Mouse (Mus musculus) hindbrain, embryonic 12.5 days (tissue): ENCODE measurements around the gene Plcl1. TPM values are rescaled to one million over a fixed set of nuclear protein-coding genes. Genes with fewer than 3 reads are reported as not detected.
"Not testable (repeated sequence)": the region's sequence is repeated elsewhere in the genome, so short reads cannot be mapped to it uniquely, and the experiment has no call there.

ENCODE experiments used
- ATAC-seq: fragments of 200-750 bp; cut with Nextera tagmentation; 2 replicates; pipeline ENCODE4 v1.8.0; 2017; ENCODE audit warnings: moderate TSS enrichment; ENCODE audit not compliant: low FRiP score
- H3K27ac ChIP-seq: fragments of 300-500 bp; sonication (generic); 2 replicates; pipeline ENCODE4 v1.5.1; 2016; ENCODE audit warnings: mild to moderate bottlenecking
- H3K27me3 ChIP-seq: fragments of 300-500 bp; sonication (generic); 2 replicates; pipeline ENCODE4 v1.6.1; 2016; ENCODE audit warnings: mild to moderate bottlenecking
- H3K36me3 ChIP-seq: fragments of 300-500 bp; sonication (generic); 2 replicates; pipeline ENCODE4 v1.6.1; 2016; ENCODE audit warnings: mild to moderate bottlenecking
- H3K4me1 ChIP-seq: fragments of 300-500 bp; sonication (generic); 2 replicates; pipeline ENCODE4 v1.6.1; 2016
- H3K4me2 ChIP-seq: fragments of 300-500 bp; sonication (generic); replicated peaks from 2 replicates; pipeline ENCODE4 v1.6.1; 2016; ENCODE audit warnings: mild to moderate bottlenecking
- H3K4me3 ChIP-seq: fragments of 300-500 bp; sonication (generic); 2 replicates; pipeline ENCODE4 v1.5.1; 2016; ENCODE audit warnings: mild to moderate bottlenecking
- H3K9ac ChIP-seq: fragments of 300-500 bp; sonication (generic); 2 replicates; pipeline ENCODE4 v1.6.1; 2016; ENCODE audit warnings: mild to moderate bottlenecking, moderate library complexity
- H3K9me3 ChIP-seq: fragments of 300-500 bp; sonication (generic); replicated peaks from 2 replicates; pipeline ENCODE4 v1.6.1; 2016; ENCODE audit warnings: mild to moderate bottlenecking
- WGBS: fragments of 180-500 bp; shearing (Covaris S2); methylation state at CpG from one replicate; pipeline ENCODE4 v1.1.7; 2016; 5-methylcytosine and 5-hydroxymethylcytosine counted together
- polyA plus RNA-seq: library from polyadenylated mRNA; unstranded; fragments of >200 nt; fragmentation: Nextera tagmentation; extraction: Ambion mirVana; gene quantifications from 2 replicates; pipeline ENCODE4 v1.2.1, GENCODE M21; 2016

The Plcl1 gene
- polyA plus RNA-seq, 1 experiment from 2014 or later: 5.5 TPM

GRCm38 (mm10) chr1:55445689-55446044, 39.9 kb downstream of the Plcl1 start:
- WGBS: 69% methylated on average over 3 of the region's 3 CpGs
- Histone ChIP-seq H3K4me1 (no peaks in the 10 kb centered on the region), H3K4me2 (no peak overlapping the region), H3K9me3 (no peaks in the 10 kb centered on the region), H3K27me3 (no peaks in the 10 kb centered on the region), H3K27ac (no peak overlapping the region), H3K4me3 (no peak overlapping the region), H3K36me3 (no peaks in the 10 kb centered on the region), H3K9ac (no peak overlapping the region)
- ATAC-seq: no peak

- H3K27ac ChIP-seq: no peak overlapping the region
- no peak overlapping the region for H3K9ac ChIP-seq
- H3K4me2 ChIP-seq: no peak overlapping the region
- no peaks in the 10 kb centered on the region for H3K9me3 ChIP-seq
- H3K4me3 ChIP-seq: no peak overlapping the region
- H3K27me3 ChIP-seq: no peaks in the 10 kb centered on the region
- no peaks in the 10 kb centered on the region for H3K36me3 ChIP-seq
- WGBS: 89% methylated on average over 5 of the region's 5 CpGs
- ATAC-seq: no peak
- H3K4me1 ChIP-seq: no peaks in the 10 kb centered on the region
Observed at GRCm38 (mm10) chr1:55446273-55446672, 40.6 kb downstream of the Plcl1 start.

GRCm38 (mm10) chr1:55446876-55447275, 41.2 kb downstream of the Plcl1 start:
- Histone ChIP-seq H3K9ac (no peak overlapping the region), H3K4me1 (no peaks in the 10 kb centered on the region), H3K27me3 (no peaks in the 10 kb centered on the region), H3K36me3 (no peaks in the 10 kb centered on the region), H3K27ac (no peak overlapping the region), H3K4me3 (no peak overlapping the region), H3K4me2 (no peak overlapping the region), H3K9me3 (no peaks in the 10 kb centered on the region)
- no peak for ATAC-seq
- WGBS: 87% methylated on average over 2 of the region's 2 CpGs

GRCm38 (mm10) chr1:55447661-55448060, 41.9 kb downstream of the Plcl1 start:
- H3K27me3 ChIP-seq: no peaks in the 10 kb centered on the region
- H3K4me3 ChIP-seq: no peak overlapping the region

GRCm38 (mm10) chr1:55448104-55448503, 42.4 kb downstream of the Plcl1 start:
- H3K36me3 ChIP-seq: no peaks in the 10 kb centered on the region
- no peak overlapping the region for H3K27ac ChIP-seq
- no peak overlapping the region for H3K9ac ChIP-seq
- no peak overlapping the region for H3K4me3 ChIP-seq
- no peaks in the 10 kb centered on the region for H3K27me3 ChIP-seq
- no peak overlapping the region for H3K4me2 ChIP-seq
- no peaks in the 10 kb centered on the region for H3K9me3 ChIP-seq
- no peak for ATAC-seq
- 73% methylated on average over 1 of the region's 1 CpGs for WGBS
- no peaks in the 10 kb centered on the region for H3K4me1 ChIP-seq

More at GRCm38 (mm10) chr1:55447661-55448060, 41.9 kb downstream of the Plcl1 start:
- Histone ChIP-seq H3K9me3 (no peaks in the 10 kb centered on the region), H3K27ac (no peak overlapping the region), H3K4me1 (no peaks in the 10 kb centered on the region), H3K9ac (no peak overlapping the region), H3K4me2 (no peak overlapping the region), H3K36me3 (no peaks in the 10 kb centered on the region)
- WGBS: 73% methylated on average over 2 of the region's 2 CpGs
- ATAC-seq: no peak

- 72% methylated on average over 3 of the region's 3 CpGs for WGBS
- Histone ChIP-seq H3K4me1 (no peaks in the 10 kb centered on the region), H3K36me3 (no peaks in the 10 kb centered on the region), H3K27ac (no peak overlapping the region), H3K27me3 (no peaks in the 10 kb centered on the region), H3K9ac (no peak overlapping the region), H3K4me2 (no peak overlapping the region), H3K9me3 (no peaks in the 10 kb centered on the region), H3K4me3 (no peak overlapping the region)
- ATAC-seq: peak; percentile 44; the same call in 1 of the 2 replicates
Observed at GRCm38 (mm10) chr1:55449779-55450178, 44.1 kb downstream of the Plcl1 start.

- no peaks in the 10 kb centered on the region for H3K9me3 ChIP-seq
- WGBS: 82% methylated on average over 5 of the region's 5 CpGs
- H3K27me3 ChIP-seq: no peaks in the 10 kb centered on the region
- no peaks in the 10 kb centered on the region for H3K4me1 ChIP-seq
- no peak overlapping the region for H3K4me2 ChIP-seq
- ATAC-seq: no peak
- no peak overlapping the region for H3K4me3 ChIP-seq
- no peak overlapping the region for H3K27ac ChIP-seq
- no peak overlapping the region for H3K9ac ChIP-seq
- no peaks in the 10 kb centered on the region for H3K36me3 ChIP-seq
Observed at GRCm38 (mm10) chr1:55454119-55454518, 48.4 kb downstream of the Plcl1 start.

- Histone ChIP-seq H3K9me3 (no peaks in the 10 kb centered on the region), H3K36me3 (no peaks in the 10 kb centered on the region), H3K27me3 (no peaks in the 10 kb centered on the region), H3K27ac (no peak overlapping the region), H3K4me1 (no peaks in the 10 kb centered on the region), H3K4me3 (no peak overlapping the region), H3K9ac (no peak overlapping the region), H3K4me2 (no peak overlapping the region)
- ATAC-seq: no peak
- 81% methylated on average over 5 of the region's 5 CpGs for WGBS
Observed at GRCm38 (mm10) chr1:55462301-55462700, 56.6 kb downstream of the Plcl1 start.

GRCm38 (mm10) chr1:55473756-55474155, 68.0 kb downstream of the Plcl1 start:
- no peaks in the 10 kb centered on the region for H3K27me3 ChIP-seq
- no peak for ATAC-seq
- no peak overlapping the region for H3K9ac ChIP-seq
- no peak overlapping the region for H3K4me2 ChIP-seq
- no peak overlapping the region for H3K4me3 ChIP-seq
- 87% methylated on average over 9 of the region's 9 CpGs for WGBS
- no peaks in the 10 kb centered on the region for H3K9me3 ChIP-seq
- H3K4me1 ChIP-seq: no peaks in the 10 kb centered on the region
- H3K27ac ChIP-seq: no peak overlapping the region
- no peaks in the 10 kb centered on the region for H3K36me3 ChIP-seq

GRCm38 (mm10) chr1:55474976-55475375, 69.3 kb downstream of the Plcl1 start:
- no peak overlapping the region for H3K9ac ChIP-seq
- no peak overlapping the region for H3K27ac ChIP-seq
- H3K36me3 ChIP-seq: no peaks in the 10 kb centered on the region
- no peaks in the 10 kb centered on the region for H3K27me3 ChIP-seq
- no peak overlapping the region for H3K4me2 ChIP-seq
- ATAC-seq: no peak
- H3K4me1 ChIP-seq: no peaks in the 10 kb centered on the region
- no peak overlapping the region for H3K4me3 ChIP-seq
- H3K9me3 ChIP-seq: no peaks in the 10 kb centered on the region
- WGBS: 88% methylated on average over 7 of the region's 7 CpGs

GRCm38 (mm10) chr1:55487371-55487770, 81.7 kb downstream of the Plcl1 start:
- ATAC-seq, H3K9ac ChIP-seq, H3K4me1 ChIP-seq, H3K4me2 ChIP-seq, H3K27me3 ChIP-seq, H3K36me3 ChIP-seq, H3K4me3 ChIP-seq, H3K27ac ChIP-seq, H3K9me3 ChIP-seq: not testable (repeated sequence)
- 81% methylated on average over 10 of the region's 10 CpGs for WGBS

GRCm38 (mm10) chr1:55488261-55488660, 82.5 kb downstream of the Plcl1 start:
- no peaks in the 10 kb centered on the region for H3K27me3 ChIP-seq
- no peak overlapping the region for H3K27ac ChIP-seq
- H3K4me1 ChIP-seq: no peaks in the 10 kb centered on the region
- H3K4me2 ChIP-seq: no peak overlapping the region
- 80% methylated on average over 2 of the region's 2 CpGs for WGBS
- H3K36me3 ChIP-seq: no peaks in the 10 kb centered on the region
- no peak overlapping the region for H3K4me3 ChIP-seq
- H3K9ac ChIP-seq: no peak overlapping the region
- no peak for ATAC-seq
- no peaks in the 10 kb centered on the region for H3K9me3 ChIP-seq

- Histone ChIP-seq H3K9me3 (no peaks in the 10 kb centered on the region), H3K27ac (no peak overlapping the region), H3K36me3 (no peaks in the 10 kb centered on the region), H3K4me3 (no peak overlapping the region), H3K4me1 (no peaks in the 10 kb centered on the region), H3K9ac (no peak overlapping the region), H3K27me3 (no peaks in the 10 kb centered on the region), H3K4me2 (no peak overlapping the region)
- ATAC-seq: peak; percentile 82
- WGBS: 53% methylated on average over 6 of the region's 6 CpGs
Observed at GRCm38 (mm10) chr1:55489355-55489754, 83.6 kb downstream of the Plcl1 start.

GRCm38 (mm10) chr1:55499872-55500271, 94.2 kb downstream of the Plcl1 start:
- Histone ChIP-seq H3K27ac (no peak overlapping the region), H3K36me3 (no peaks in the 10 kb centered on the region), H3K4me1 (peaks cover 5% of the 10 kb centered on the region), H3K9ac (no peak overlapping the region), H3K4me3 (no peak overlapping the region), H3K9me3 (no peaks in the 10 kb centered on the region), H3K27me3 (no peaks in the 10 kb centered on the region), H3K4me2 (no peak overlapping the region)
- no peak for ATAC-seq
- WGBS: 52% methylated on average over 1 of the region's 1 CpGs
